Mouse (Mus musculus) testis, adult 2 months (tissue): Measurements from ENCODE around the gene Atp6v0e.

ENCODE experiments used
- CTCF ChIP-seq: fragments of 200-500 bp; IDR thresholded peaks from 2 replicates; pipeline ENCODE4 v1.5.1; 2012; ENCODE audit warnings: low read depth, mild to moderate bottlenecking, inconsistent platforms, low read length, moderate library complexity; ENCODE audit not compliant: control insufficient read depth, insufficient read depth, insufficient replicate concordance
- POLR2A ChIP-seq: fragments of 200-500 bp; IDR thresholded peaks from 2 replicates; pipeline ENCODE4 v1.6.1; 2012; ENCODE audit warnings: low read depth, mild to moderate bottlenecking, inconsistent platforms, low read length, moderate library complexity; ENCODE audit not compliant: control insufficient read depth

- no peak for TF ChIP-seq POLR2A
- no peak for TF ChIP-seq CTCF
These were observed 14.9 kb downstream of the Atp6v0e start for GRCm38 (mm10) chr17:26677711-26678637.
